Mouse (Mus musculus) heart, adult 2 months (tissue): ENCODE results near the gene Neurl1b.

Source experiments
- CTCF ChIP-seq: fragments of 200-600 bp; IDR thresholded peaks from 2 replicates; pipeline ENCODE4 v1.8.1; 2022; ENCODE audit warnings: antibody characterized with exemption, mild to moderate bottlenecking, moderate library complexity
- EP300 ChIP-seq: fragments of 200-500 bp; IDR thresholded peaks from 2 replicates; pipeline ENCODE4 v1.6.1; 2011; ENCODE audit warnings: low read depth, low read length, control low read depth; ENCODE audit not compliant: insufficient read depth

DNA sequence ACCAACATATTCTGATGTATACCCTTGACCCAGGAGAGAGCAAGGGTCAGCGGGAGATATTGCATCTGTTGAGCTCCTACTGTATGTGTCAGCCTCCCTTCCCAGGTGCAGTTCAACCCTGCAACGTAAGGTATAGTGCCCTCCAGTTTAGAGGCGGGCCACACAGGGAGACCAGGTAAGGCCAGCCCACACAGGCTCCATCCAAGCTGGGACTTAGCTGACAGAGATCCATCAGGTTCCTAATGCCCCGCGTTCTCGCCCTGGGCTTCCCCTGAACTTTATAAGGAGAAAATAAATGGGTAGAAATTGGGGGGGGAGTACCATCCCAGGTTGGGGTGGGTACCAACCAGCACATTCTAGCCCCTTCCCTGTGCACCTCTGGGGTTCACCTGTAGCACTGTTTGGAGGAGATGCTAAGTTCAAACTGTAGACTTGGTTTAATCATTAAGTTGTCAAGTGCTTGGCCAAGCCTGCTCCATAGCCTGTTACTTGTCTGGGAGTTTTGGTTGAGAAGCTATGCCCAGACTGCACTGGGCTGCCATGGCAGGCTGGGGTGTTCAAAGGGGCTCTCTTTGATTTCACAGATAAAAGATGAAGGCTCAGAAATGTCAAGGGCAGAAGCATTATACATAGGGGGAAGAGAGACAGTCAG, 3.3 kb downstream of the Neurl1b start:
- TF ChIP-seq CTCF (no peak), EP300 (no peak)
